Mouse (Mus musculus) cerebellum, adult 2 months (tissue): ENCODE results near the gene Slc16a10. TPM values are rescaled to one million over a fixed set of nuclear protein-coding genes. Genes with fewer than 3 reads are reported as not detected.

Source experiments
- DNase-seq, 2 experiments: peaks; one replicate each; pipeline ENCODE4 v3.0.0; 2021
- H3K27ac ChIP-seq: fragments of 200-500 bp; 2 replicates; pipeline ENCODE4 v1.5.1; 2012; ENCODE audit warnings: low read length, control low read depth, inconsistent platforms; ENCODE audit not compliant: insufficient read depth
- H3K27me3 ChIP-seq: fragments of 200-500 bp; 2 replicates; pipeline ENCODE4 v1.6.1; 2012; ENCODE audit warnings: inconsistent platforms, mild to moderate bottlenecking, low read length, moderate library complexity; ENCODE audit not compliant: control insufficient read depth, insufficient read depth
- H3K4me1 ChIP-seq: fragments of 200-500 bp; 2 replicates; pipeline ENCODE4 v1.6.1; 2011; ENCODE audit warnings: low read length; ENCODE audit not compliant: control insufficient read depth, insufficient read depth
- H3K4me3 ChIP-seq: fragments of 200-500 bp; replicated peaks from 2 replicates; pipeline ENCODE3; 2011; ENCODE audit warnings: mild to moderate bottlenecking, low read depth, low read length, control low read depth; ENCODE audit not compliant: insufficient read depth
- CTCF ChIP-seq: fragments of 200-500 bp; IDR thresholded peaks from 2 replicates; pipeline ENCODE4 v1.5.1; 2011; ENCODE audit warnings: low read depth, mild to moderate bottlenecking, control low read depth, low read length, moderate library complexity, borderline replicate concordance; ENCODE audit not compliant: insufficient read depth
- POLR2A ChIP-seq: fragments of 200-500 bp; IDR thresholded peaks from 2 replicates; pipeline ENCODE4 v1.6.1; 2011; ENCODE audit warnings: low read length, control low read depth, borderline replicate concordance; ENCODE audit not compliant: insufficient read depth
- WGBS: fragments of 180-500 bp; shearing (Covaris S2); methylation state at CpG from one replicate; pipeline ENCODE4 v1.1.7; 2018; 5-methylcytosine and 5-hydroxymethylcytosine counted together
- polyA plus RNA-seq: library from polyadenylated mRNA; depleted of rRNA; stranded (reverse); fragments of >200 nt; gene quantifications from 2 replicates; pipeline ENCODE4 v1.2.3, GENCODE M21; 2012

The Slc16a10 gene
- polyA plus RNA-seq, 1 experiment: 3.6 TPM

DNA sequence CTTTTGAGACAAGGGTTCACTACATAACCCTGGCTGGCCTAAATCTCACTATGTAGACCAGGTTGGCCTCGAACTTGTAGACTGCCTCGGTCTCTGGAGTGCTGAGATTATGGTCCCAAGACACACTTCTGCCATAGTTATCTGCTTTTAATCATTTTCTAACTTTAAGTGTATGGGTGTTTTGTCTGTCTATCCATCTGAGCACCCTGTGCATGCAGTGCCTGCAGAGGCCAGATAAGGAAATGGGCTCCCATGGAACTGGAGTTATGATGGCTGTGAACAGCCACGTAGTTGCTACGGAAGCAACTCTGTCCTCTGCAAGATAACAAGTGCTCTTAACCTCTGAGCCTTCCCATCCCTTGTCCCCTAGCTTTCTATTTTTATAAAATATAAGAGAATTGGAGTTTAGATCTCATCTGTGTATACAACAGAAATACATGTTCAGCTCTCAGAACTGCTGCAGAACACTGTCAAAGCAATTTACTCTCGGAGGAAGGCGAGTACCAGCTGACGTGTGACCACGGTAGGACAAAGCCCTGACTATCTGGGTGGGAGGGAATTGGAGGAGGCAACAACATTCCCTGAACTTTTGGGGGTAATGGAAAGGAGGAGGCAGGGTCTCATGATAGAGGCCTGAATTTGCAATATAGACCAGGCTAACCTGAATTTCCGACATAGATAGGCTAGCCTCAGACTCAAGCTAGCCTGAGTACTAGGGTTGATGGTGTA is 10.2 kb downstream of the Slc16a10 start:
- DNase-seq: no peak
- 94% methylated on average over 9 of the region's 9 CpGs for WGBS
- TF ChIP-seq POLR2A (no peak), CTCF (no peak)
- no peaks in the 10 kb centered on the region for H3K27me3 ChIP-seq
- H3K27ac ChIP-seq: no peak overlapping the region
- H3K4me3 ChIP-seq: no peak overlapping the region
- peaks cover 2% of the 10 kb centered on the region; the same call in 1 of the 2 replicates for H3K4me1 ChIP-seq

DNA sequence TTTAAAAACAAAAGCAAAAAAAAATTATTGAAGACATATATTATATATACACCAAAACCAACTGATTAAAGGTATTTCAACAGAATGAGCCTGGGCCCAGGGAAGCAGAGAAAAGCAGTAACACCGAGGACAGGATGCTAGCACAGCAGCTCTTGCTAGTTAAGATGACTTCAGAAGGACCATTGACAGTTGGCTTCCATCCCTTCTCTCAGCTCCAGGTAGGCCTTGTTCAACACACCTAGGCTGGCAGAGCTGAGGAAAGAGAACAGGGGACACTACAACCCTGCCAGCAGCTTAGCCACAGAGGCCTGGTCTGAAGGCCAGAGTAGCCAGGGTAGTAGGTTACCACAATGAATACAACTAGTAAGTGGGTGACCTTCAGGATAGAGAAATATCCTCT is 11.9 kb downstream of the Slc16a10 start:
- no peak for DNase-seq
- Histone ChIP-seq H3K27ac (no peak overlapping the region), H3K27me3 (no peaks in the 10 kb centered on the region), H3K4me1 (peaks cover 2% of the 10 kb centered on the region; the same call in 1 of the 2 replicates), H3K4me3 (no peak overlapping the region)
- 82% methylated on average over 1 of the region's 1 CpGs for WGBS
- no peak for TF ChIP-seq CTCF
- TF ChIP-seq POLR2A: no peak

DNA sequence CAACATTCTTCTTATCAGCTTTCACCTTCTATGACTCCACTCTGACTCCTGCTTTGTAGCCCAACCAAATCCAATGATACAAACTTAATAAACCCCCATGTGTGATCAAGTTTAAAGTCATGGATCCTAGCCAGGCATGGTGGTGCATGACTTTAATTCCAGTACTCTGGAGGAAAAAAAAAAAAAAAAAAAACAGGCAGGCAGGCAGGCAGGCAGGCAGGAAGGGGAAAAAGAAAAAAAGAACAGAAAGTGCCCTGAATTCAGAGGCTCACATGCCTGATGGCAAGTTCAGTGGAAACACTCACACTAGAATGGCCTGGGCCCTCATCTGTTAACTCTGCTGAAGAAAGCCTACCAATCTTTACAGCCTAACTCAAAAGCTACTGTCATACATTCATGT is 12.9 kb downstream of the Slc16a10 start:
- TF ChIP-seq CTCF (no peak), POLR2A (no peak)
- DNase-seq: no peak
- Histone ChIP-seq H3K4me1 (no peaks in the 10 kb centered on the region; the same call in 1 of the 2 replicates), H3K4me3 (no peak overlapping the region), H3K27me3 (no peaks in the 10 kb centered on the region), H3K27ac (no peak overlapping the region)

DNA sequence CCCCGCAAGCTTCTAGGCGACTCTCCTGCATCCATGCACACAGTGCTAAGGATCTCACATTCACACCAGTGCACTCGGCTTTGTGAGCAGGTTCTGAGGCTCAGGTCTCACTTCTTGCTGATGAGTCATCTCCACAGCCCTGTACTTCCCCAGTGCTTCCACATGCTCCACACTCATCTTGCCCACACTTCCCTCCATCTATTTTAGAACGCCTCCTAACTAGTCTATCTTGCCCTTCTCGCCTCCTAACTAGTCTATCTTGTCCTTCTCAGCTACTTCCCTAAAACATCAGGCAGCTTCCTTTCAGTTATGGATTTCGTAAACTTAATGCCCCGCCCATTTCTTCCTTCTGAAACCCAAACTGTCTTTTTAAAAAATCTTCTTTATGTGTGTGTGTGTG is 13.6 kb downstream of the Slc16a10 start:
- DNase-seq: no peak
- TF ChIP-seq POLR2A (no peak), CTCF (no peak)
- no peak overlapping the region for H3K4me3 ChIP-seq
- no peaks in the 10 kb centered on the region for H3K27me3 ChIP-seq
- 91% methylated on average over 7 of the region's 7 CpGs for WGBS
- H3K27ac ChIP-seq: no peak overlapping the region
- no peaks in the 10 kb centered on the region; the same call in 1 of the 2 replicates for H3K4me1 ChIP-seq

DNA sequence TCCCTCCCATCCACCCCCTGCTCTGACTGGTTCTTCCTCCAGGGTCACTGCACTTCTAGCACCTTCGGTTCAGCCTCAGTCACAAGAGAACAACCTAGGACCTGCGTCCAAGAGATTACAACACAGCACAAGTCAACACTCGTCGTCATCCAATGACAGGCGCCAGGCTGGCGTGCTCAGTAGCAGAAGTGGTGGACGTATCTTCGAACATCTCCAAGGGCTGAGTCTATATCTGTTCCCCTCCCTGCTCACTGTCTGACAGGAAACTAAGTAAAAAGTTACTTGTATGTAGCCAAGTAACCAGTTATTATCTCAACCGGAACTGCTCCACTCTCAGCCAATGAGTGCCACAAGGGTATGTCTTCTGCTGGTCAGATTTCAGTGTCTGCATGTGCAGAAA is 16.9 kb downstream of the Slc16a10 start:
- WGBS: 88% methylated on average over 9 of the region's 9 CpGs
- Histone ChIP-seq H3K27ac (no peak overlapping the region), H3K27me3 (no peaks in the 10 kb centered on the region), H3K4me3 (no peak overlapping the region), H3K4me1 (no peaks in the 10 kb centered on the region)
- TF ChIP-seq POLR2A (no peak), CTCF (no peak)
- no peak for DNase-seq

DNA sequence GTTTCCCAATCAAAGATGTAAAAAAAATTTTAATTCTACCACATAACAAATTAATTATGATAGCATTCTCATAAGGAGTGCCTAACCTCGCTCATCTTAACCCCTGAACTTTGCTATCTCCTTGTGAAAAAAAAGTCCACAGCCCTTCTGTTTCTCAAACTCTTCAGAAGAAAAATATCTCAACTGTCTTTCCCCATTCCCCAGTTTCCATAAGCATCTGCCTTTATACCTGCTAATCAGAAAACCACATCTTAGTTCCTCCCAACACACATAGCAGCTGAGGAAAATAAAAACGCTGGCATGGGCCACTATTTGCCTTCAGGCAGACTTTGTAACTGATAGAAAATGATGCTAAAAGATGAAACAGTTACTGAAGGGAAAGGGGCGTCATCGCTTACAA is 17.5 kb downstream of the Slc16a10 start:
- H3K27ac ChIP-seq: no peak overlapping the region
- 90% methylated on average over 4 of the region's 4 CpGs for WGBS
- DNase-seq: no peak
- no peaks in the 10 kb centered on the region for H3K4me1 ChIP-seq
- no peaks in the 10 kb centered on the region for H3K27me3 ChIP-seq
- H3K4me3 ChIP-seq: no peak overlapping the region
- TF ChIP-seq CTCF: no peak
- no peak for TF ChIP-seq POLR2A

DNA sequence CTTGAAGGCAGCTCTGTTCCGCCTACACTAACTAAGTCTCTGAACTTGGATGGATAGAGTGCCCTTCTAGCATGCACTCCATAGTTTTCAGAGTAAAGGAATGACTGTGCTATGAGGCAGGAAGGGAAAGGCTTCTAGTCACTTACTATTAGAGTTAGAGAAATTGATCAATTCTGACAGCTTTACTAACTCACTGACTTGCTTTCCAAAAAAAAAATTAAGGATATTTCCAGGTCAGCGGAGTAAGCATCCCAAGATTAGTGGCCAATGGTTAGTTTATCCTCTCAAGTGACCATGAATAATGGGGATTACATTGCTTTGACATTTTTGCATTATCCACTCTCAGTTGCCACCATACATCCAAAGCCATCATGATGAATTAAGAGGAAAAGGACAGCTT is 18.0 kb downstream of the Slc16a10 start:
- H3K27me3 ChIP-seq: no peaks in the 10 kb centered on the region
- WGBS: 87% methylated on average over 2 of the region's 2 CpGs
- H3K4me3 ChIP-seq: no peak overlapping the region
- no peak overlapping the region for H3K27ac ChIP-seq
- H3K4me1 ChIP-seq: no peaks in the 10 kb centered on the region
- no peak for DNase-seq
- TF ChIP-seq POLR2A (no peak), CTCF (no peak)

DNA sequence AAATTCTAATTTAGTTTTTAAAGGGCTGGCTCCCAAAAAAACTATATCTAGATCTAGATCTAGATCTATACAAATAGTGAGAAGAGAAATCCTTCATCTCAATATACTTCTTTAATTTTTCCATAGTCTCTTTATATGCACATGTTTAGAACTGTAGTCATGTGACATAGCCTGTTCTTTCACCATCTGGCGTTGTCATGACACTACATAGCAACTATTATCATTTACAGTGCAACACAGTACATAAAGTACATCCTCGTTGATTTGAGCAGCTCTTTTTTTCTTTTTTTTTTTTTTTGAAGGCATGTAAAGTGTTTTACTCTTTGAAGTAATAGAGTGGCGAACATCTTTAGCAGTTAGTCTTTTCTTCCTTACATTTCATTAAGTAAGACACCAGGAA is 22.6 kb downstream of the Slc16a10 start:
- Histone ChIP-seq H3K27ac (no peak overlapping the region), H3K4me3 (no peak overlapping the region), H3K4me1 (no peaks in the 10 kb centered on the region), H3K27me3 (no peaks in the 10 kb centered on the region)
- DNase-seq: no peak
- WGBS: 82% methylated on average over 3 of the region's 3 CpGs
- TF ChIP-seq CTCF (no peak), POLR2A (no peak)

DNA sequence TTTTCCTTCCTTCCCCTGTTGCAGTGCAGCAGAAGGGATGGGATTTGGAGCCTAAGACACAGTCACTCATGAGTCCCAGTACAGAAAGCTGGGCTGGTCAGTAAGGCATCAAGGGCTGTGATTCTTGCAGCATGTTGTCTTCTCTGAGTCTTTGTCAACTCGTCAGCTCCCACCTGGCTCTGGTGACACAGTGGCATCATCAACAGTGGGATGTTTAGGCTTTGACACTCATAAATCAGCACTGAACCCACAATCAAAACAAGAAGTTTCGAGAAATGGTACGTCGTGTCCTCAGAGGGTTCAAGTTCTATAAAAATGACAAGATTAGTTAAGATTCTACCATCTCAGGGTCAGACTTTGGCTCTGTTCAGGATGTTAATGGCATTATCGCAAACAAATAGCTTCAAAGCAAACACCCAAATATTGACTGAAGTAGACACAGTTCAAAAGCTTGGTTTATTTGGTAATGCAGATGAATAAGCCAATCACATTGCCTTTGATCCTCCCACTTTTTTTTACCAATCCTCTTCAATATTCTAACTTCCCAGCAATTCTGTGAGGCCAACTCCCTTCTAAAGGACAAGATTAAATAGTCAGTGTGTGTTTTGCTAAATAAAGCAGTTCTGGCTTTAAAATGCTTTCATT is 23.2 kb downstream of the Slc16a10 start:
- no peak for TF ChIP-seq CTCF
- no peak for TF ChIP-seq POLR2A

More for the DNA sequence above, 23.2 kb downstream of the Slc16a10 start:
- WGBS: 97% methylated on average over 5 of the region's 5 CpGs
- DNase-seq: no peak
- Histone ChIP-seq H3K27me3 (no peaks in the 10 kb centered on the region), H3K4me1 (no peaks in the 10 kb centered on the region), H3K27ac (no peak overlapping the region), H3K4me3 (no peak overlapping the region)
